Mouse (Mus musculus) cerebellum, adult (tissue): ENCODE data around the gene Mpzl1.

Experiments
- ATAC-seq: cut with Nextera tagmentation; 2 replicates; pipeline ENCODE4 v1.9.2; 2017; ENCODE audit warnings: mild to moderate bottlenecking, moderate library complexity, mixed read lengths; ENCODE audit not compliant: insufficient number of reproducible peaks, low FRiP score, low TSS enrichment

Mpzl1 gene

DNA sequence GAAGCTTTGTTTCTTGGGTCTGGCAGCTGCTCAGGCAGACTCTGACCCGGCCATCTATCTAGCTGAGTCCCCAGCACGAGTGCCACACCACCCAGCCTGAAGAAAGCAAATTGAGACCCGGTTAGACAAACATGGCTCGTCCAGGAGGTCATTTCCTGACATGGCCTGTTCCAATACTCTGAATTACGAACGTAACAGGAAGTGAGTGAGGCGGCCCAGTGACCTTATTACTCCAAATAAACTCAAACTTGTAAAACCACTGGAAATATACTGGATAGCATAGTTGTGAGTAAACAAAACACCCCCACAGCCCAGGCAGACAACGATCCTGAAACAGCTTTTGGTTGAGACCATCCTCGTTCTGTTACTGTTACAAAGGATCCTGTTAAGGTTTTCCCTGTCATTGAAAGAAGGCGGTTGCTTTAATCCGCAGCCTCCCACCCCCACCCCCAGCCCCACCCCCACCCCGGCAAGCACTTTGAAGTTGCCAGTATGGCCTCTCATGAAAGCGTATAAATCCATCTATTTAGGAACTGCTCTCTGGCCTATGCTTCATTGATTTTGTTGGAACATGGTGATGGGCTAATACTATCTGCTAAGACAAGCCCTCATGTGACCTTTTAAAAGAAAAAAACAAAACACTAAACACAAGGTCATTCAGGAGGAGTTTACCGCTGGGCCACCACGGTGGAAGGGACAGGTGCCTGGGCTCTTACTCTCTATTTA is 17.0 kb downstream of the Mpzl1 start:
- no peak for ATAC-seq

DNA sequence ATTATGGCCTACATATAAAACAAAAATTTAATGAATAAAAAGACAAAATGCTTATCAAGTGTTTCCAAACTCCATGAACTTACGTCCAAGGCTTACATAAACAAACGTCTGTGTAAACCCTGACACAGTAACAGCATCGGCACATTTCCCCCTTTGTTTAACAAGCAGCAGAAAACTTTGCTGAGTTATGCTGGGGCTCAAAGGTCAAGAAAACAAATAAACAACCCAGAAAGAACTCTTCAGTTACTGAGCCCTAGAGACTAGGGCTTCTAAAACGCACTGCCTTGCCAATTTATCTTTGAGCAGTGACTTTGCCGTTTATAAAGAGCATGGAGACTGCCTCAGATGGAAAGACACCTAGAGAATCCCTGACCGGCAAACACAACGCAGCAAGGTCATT is 17.7 kb downstream of the Mpzl1 start:
- no peak for ATAC-seq

DNA sequence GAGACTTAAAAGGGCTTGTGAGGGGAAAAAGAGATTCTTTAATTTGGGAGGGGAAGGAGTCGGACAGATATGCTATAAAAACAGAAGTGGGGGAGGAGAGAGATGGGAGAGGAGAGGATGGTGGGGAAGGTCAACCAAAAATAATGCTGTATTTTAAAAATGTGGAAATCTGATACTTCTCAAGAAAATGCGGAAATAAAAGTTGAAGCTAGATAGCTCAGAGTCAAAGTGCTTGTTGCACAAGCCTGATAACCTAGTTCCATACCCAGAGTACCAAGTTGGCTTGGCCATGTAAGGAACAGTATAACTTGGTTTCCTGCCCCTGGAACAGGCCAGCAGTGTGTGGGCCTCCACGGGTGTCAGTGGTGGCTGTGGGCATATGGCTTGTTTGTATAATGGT is 19.5 kb downstream of the Mpzl1 start:
- ATAC-seq = no peak

DNA sequence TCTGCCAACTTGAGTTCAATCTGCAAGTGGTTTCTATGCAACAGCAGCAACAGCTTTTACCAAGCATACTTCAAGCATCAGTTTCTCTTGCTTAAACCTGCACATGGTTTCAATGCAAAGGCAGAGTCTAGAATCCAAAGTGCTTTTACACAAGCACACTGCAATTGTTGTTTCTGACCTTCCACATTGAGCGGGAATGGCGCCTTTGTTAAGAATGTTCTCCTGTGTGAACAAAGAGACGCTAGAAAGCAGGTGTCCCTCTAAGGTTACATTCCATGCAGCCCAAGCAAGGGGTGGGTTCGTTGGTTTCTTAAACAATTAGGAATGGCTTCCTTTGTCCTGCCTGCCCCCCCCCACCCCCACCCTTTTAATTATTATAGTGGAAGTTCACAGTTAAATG is 20.4 kb downstream of the Mpzl1 start:
- ATAC-seq = no peak

DNA sequence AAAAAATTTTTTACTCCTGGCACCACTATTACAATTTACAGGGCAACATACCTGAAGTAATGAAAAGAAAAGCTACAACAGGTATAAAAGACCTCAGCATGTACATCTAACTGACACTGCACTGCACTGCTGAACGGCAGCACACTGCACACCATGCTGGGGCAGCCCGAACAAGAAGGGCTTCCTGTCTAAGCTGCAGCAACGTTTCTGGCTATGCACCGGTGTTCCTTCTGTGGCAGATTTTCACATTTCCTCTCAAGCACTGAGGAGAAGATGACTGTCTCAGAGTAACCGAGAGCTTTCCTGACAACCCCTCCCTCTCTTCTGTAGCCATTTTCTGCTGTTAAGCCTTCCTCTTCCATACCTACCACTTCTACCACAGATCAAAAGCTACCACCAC is 21.6 kb downstream of the Mpzl1 start:
- ATAC-seq = no peak

DNA sequence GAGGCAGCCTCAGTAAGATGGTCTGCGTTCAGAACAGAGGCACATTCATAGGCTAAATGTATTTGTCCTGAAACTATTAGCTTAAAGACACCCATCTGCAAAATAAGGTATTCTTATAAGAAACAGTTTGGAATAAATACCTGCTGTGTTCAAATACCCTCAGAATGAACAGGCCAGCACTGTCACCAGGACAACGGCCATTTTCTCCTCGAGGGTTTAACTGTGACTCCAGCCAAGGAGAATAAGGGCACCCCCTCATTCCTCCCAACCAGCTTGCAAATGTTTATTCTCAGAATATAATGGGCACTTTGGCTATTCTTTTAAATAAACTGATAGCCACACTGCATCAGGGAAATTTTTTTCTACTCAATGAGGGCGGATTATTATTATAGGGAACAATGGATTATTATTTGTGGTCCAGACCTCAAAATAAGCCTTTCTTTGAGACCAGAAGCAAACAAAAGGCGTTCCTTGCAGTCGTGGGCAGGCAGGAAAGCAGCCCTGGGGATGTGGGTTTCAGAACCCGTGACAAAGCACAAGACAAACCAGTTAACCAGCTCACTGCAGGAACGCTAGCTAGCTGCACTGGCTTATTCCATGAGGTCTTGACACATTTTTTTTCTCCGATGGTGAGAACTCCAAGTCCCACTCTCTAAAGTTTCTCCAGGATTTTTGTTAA is 23.9 kb downstream of the Mpzl1 start:
- ATAC-seq = no peak

DNA sequence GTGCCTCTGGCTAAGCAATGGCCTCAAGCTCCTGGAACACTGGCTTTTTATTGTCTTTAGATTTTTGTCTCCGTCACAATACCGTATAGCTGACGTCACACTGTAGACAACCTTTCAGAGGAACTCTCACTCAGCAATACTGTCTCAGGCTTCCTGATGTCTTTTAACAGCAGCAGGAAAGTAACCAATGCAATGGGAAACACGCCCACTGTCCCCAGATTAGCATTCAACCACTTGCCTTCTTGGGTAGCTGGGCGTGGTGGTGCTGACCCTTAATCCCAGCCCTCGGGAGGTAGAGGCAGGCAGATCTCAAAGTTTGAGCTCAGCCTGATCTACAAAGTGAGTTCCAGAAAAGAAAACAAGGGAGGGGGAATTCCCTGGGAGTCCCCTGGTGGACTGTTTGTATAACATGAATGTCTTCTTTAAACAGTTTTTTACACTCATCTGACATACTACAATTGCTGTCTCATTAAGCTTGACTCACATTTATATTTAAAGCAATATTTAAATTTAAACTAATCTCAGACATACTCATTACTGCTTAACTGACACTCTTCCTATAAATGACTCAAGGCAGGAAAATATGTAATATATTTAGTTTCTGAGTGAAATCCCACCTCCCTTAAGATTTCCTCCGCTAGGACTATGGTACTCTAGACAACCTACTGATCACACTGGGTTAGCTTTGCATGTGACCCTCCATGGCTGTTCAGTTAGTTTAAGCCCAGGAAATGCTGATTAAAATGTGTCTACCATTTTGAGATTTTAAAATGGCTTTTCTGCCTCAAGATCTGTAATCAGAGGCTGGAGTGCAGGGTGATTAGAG is 24.6 kb downstream of the Mpzl1 start:
- ATAC-seq = no peak

DNA sequence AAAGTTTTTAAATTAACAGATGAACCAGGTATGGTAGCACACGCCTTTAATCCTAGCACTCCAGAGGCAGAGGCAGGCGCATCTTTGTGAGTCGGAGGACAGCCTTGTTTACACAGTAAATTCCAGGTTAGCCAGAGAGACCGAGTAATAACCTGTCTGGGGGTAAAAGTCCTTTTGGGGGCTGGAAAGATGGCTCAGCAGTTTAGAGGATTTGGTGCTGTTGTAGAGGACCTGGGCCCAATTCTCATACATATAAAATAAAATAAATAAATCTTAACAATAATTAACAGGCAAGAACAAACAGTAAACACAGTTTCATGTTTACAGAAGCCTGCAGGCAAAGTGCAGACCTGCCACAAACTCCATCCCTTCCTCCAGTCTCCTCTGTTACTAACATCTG is 25.4 kb downstream of the Mpzl1 start:
- ATAC-seq = no peak

DNA sequence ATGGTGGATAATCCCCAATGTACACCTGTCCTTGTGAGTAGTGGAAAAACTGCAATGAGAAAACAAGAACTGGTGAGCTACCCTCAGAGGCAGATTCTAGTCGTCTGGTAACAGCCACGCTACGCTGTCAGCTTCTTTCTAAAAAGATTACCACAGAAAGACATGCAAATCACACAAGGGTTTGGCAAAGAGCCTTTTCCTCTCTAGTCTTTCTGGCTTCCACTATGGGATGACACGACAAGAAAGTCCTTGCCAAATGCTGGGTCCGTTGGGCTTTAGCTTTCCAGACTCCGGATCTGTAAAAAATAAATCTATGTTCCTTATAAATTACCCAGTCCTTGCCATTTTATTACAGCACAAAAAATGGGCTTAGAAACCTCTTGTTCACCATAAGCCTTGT is 28.6 kb downstream of the Mpzl1 start:
- ATAC-seq = no peak

DNA sequence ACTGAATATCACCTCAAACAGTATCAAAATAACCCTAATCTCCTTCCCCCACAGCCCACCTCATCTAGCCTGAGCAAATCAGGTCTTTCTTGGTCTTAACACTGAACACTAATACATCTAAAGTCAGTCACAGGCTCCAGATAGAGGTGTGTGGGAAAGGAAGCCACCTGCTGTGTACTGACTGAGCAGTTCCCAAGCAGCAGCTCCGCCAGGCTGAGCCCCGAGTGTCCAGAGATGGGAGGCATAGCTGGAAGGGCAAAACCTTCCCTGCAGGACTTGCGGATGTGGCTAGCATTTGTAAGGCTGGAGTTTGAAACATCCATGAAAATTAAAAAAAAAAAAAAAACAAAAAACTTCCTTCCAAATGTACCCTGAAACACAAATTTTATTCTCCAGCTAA is 29.2 kb downstream of the Mpzl1 start:
- ATAC-seq = no peak

DNA sequence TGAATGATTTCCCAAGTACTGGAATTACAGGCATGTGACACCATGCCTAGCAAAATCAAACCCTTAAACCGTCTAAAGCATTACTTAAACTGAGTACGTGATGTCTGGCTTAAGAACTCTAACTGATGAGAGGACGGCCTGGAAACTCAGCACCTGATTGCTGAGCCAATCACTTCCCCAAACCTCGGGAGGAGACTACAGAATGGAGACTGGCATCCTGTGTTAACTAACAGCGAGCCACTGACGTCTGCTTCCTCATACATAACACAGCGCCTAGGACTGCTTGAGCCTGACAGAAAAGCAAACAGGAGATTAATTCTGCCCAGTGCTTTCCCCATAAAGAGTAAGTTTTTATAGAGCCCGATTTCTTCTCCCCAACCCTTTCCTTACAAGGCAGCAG is 30.1 kb downstream of the Mpzl1 start:
- no peak for ATAC-seq

DNA sequence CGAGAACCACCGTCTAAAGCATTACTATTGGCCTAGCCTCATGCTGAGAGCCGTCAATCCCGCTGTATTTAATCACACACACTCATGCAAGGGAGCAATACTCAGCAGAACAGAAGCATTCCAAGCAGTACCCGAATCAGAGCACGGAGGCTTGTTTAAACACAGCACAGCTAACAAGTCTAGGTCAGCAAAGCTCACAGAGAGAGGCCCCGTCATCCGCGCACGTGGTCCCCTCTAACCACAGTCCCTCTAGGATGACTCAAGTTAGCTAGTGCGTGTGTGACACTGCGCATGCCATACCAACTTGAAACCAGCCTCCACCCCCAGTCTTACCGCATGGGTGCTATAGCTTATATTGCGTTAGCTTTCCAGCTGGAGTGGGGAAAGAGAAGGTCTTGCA is 31.1 kb downstream of the Mpzl1 start:
- ATAC-seq = no peak

DNA sequence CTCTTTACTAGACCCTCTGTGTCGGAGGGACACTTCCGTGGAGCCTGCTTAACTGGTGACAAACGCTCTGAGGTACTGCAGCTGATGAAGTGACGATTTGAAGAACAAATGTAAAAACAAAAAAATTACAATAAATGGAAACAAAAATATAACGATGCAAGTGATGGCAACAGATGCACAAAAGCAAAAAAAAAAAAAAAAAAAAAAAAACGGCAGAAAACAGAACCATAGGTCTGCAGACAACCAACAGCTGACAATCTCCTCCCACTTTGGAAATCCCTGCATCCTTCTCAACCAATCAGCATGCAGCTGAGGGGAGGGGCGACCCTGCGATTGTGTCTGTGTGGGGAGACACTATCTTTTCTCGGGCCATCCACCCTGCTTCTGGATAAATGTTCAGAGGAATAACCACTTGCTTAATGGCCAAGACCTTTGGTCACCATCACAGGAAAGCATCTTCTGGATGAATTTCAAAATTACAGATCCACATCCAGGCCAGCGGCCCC is 32.5 kb downstream of the Mpzl1 start:
- ATAC-seq = no peak

DNA sequence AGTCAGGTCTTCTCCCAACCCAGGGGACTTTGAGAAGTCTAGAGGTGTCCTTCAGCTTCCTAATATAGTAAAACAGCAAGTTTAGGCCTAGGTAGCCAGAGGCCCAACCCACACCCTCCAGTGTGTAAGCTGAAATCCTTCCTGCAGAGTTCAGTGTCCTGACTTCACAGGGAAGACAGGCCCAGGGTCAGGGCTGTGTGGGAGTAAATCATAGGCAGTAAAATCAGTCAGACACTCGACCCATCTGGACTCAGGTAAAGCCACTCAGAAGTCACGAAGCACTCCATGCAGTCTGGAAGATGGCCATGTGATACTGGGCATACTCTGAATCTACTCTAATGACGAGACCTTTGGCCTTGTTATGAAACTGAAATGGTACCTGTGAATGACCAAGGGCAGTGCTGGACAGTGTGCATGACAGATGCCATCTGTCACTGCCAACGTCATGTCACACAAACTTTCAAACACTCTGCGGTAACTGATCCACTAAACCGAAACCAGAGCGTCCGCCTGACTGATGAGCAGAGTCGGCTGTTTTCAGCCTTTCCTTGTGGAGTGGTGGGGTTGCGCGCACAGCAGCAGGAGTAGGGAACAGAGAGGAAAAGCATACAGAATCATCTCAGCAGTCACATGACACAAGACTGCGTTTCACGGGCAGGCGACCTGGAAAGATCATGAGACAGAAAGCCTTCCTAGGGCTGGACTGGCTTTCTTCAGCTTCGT is 39.5 kb downstream of the Mpzl1 start:
- ATAC-seq = peak; percentile 15; the same call in 1 of the 2 replicates

DNA sequence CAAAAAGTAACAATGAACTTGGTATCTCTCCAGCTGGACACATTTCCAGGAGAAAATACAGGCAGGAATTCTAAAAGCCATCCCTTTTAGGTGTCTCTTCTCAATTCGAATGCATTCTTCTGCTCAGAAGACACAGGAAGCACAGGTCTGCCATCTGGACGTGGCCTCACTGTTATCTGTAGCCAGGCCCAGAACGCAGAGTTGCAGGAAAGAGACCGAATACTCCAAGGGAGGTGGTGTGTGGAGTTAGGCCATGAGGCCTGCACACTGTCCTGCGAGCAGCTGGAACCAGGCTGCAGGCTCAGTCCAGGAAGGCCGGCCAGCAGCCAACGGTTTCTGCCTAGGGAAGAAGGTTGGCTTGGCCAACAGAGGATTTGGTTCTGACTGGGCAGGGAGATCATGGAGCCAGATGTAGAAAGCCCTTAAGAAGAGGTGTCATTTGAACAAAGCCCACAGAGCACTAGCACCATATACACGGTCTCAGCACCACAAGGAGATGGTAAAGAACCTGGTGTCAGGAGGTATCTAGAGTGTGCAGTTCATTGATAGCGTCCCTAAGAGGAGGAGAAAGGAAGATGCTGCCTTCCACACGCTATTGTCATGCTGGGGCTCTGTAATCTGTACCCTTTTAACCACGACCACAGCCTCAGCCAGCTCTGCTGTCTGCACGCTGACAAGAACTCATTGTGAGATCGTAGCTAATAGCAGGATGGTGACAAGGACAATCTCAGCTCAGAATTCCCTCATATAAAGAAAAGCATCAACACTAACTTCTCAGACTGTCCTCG is 41.8 kb downstream of the Mpzl1 start:
- no peak for ATAC-seq

DNA sequence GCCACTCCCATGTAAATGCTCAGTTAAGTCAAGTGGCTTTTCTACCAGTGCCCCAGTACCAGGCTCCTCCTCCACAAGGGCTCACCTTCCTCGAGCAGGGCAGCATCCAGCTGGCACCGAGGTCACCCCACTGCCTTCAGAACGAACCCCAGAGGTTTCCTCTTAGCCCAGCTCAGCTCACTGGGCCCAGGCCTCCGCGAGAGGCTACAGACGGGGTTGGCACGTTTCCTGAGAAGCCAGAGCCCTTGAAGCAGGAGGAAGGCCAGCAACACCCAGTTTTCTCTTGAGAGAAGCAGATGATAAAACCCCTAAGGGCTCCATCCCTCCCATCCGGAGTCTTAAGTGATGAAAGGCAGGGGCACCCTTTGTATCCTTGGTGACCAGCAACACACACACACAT is 43.6 kb downstream of the Mpzl1 start:
- no peak for ATAC-seq

DNA sequence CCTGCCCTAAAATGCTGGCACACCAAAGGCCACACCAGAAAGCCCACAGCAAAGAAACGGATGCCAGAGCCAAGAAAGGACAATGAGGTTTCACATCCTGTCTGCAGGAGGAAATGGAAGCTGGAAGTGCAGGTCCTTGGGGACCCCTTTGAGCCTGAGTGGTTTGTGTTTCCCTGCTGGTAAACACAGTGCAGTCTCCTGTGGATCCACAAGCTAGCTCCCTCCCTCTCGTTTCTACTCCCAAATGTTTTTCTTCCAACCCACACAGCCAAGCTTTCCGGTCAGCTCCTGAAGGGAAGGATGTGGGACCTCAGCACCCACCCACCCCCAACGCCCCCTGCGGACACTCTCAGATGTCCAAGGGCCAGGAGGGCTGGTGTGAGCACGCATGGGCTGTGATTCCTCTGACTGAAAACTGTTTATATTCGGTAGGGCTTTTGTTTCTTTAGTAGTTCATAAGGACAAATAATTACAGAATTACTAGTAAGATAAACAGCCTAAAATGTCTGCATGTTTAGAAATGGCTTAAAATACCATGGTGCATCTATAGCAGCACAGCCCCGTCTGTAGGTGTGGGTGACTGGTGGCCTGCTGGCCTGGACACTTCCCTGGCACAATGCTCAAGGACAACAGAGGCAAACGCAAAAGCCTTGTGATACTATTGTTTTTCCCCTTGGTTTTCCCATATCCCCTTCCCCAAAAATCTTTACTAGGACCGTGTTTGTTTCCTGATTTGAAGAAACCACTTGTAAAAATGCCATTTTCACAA is 44.9 kb downstream of the Mpzl1 start:
- ATAC-seq = no peak

DNA sequence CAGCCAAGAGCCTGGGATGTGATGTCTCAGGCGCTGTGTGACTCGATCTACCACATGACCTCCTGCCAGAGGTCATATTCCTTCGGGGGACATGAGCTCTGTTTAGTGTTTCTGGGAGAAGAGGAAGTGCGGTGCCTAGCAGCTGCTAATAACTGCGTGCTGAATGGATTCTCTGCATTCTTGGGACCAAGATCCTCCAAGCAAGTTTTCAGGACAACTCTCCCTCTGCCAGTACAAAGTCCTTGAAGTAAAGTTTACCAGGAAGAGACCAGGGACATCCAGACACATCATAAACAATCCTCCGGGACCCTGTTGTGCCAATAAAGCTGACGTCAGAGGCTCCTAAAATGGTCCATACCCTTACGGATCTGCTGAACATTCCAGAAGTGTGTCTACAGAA is 46.5 kb downstream of the Mpzl1 start:
- no peak for ATAC-seq

DNA sequence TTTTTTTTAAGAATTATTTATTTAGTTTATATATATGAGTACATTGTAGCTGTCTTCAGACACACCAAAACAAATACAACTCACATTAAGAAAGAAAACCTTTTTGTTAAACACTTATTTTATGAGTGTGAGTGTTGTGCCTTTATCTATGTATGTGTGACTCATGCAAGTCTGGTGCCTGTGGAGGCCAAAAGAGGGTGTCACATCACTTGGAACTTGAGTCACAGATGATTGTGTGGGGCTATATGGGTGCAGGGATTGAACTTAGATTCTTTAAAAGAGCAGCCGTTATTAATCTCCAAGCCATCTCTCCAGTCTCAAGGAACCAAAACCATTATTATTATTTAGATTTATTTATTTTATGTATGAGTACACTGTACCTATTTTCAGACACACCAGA is 48.0 kb downstream of the Mpzl1 start:
- no peak for ATAC-seq
